Mouse (Mus musculus) ovary, postnatal 36 days (tissue): ENCODE data around the gene Palld.
A peak's percentile ranks its signal among the peaks of the same experiment; 100 is the strongest.

Experiments used
- DNase-seq: peaks from one replicate; pipeline ENCODE4 v3.0.0; 2022; ENCODE audit warnings: low spot score, mixed read lengths

Gene Palld

DNA sequence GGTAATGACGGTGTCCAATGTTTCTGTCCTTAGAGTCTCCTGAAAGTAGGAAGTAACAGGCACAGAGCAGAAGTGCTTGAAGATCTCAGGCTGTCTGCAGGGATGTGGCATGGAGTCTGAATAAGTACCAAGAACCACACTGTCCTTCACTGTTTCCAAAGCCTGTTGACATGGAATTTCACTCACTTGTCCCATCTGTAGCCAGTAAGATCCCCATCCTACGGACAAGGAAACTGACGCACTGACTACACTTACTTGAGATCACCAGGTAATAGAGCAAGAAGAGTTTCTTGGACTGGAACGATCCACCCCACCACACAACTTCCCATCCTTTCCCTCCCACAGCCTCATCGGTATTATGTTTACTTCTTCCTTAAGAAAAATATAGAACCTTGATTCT, 128.3 kb downstream of the Palld start:
- no peak for DNase-seq

DNA sequence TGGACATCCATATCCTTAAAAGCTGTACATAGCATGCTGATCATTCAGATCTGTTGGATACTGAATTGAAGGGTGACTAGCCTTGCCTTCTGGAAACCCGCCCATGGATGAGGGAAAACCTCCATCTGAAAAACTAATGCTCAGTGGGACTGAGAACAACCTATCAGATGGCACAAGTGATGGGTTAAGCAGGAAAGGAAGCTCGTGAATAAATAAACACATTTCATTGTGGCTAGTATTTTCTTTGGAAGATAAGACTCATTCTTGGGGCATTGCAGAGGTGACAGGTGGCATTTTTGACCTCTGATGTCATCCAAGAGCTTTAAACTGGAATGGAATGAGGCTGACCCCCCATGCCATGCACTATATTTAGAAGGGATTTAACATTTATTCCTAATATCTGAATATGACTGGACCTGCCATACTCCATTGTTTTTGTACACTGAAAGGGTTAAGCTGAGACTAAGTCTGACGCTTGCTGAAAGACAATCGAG, 128.8 kb downstream of the Palld start:
- no peak for DNase-seq

DNA sequence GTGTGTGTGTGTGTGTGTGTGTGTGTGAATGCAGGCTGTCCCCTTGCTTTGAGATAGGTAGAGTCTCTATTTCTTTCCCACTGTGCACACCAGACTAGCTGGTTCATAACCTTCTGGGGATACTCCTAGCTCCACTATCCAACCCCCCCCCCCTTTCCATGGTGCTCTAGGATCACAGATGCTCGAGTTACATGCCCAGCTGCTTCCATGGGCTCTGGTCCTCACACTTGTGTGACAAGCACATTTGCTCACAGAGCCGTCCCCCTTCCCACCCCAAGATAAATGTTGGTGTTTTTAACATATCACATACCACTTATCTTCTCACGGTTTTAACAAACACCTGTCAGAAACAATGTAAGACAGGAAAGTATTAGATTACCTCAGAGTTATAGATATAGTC, 131.2 kb downstream of the Palld start:
- no peak for DNase-seq

DNA sequence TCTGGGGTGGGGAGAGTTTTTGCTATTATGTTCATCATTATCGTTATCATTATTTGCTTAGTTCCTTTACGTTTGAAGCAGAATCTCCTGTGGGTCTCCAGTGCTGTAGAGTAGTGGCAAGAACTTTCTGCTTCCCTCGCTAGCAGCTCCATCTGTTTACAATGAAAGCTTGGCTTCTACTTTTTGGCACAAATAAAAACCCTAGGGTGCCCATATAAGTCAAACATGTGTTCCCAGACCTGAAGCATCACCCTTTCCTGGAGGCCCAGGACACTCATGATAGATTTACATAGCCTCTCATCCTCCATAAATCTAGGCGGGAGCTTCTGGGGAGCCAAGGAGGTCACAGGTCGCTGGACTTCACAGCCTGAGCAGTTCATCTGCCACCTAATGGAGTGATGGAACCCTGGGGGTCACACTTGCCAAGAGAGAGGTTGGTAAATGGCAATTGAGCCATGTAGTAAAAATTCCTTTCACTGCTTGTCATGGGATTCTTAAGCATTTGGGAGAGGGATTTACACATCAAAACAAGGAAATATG, 133.1 kb downstream of the Palld start:
- DNase-seq = no peak

DNA sequence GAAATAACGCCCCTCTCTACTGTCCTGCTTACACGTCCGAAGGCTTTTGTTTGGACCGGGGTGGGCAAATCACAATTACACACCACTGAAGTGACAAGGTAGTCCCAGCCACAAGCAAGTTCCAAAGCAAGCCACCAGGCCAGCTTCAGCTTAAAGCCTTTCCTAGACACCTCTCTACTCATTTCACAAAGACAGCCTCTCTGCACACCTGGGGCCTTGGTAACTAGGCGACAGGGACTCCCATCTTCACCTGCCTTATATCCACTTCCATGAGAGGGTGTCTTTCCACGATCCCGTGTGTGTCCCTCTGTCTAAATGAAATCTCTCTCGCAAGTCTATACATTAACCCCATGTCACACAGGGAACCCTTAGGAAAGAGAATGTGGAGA, 142.3 kb downstream of the Palld start:
- DNase-seq = no peak

DNA sequence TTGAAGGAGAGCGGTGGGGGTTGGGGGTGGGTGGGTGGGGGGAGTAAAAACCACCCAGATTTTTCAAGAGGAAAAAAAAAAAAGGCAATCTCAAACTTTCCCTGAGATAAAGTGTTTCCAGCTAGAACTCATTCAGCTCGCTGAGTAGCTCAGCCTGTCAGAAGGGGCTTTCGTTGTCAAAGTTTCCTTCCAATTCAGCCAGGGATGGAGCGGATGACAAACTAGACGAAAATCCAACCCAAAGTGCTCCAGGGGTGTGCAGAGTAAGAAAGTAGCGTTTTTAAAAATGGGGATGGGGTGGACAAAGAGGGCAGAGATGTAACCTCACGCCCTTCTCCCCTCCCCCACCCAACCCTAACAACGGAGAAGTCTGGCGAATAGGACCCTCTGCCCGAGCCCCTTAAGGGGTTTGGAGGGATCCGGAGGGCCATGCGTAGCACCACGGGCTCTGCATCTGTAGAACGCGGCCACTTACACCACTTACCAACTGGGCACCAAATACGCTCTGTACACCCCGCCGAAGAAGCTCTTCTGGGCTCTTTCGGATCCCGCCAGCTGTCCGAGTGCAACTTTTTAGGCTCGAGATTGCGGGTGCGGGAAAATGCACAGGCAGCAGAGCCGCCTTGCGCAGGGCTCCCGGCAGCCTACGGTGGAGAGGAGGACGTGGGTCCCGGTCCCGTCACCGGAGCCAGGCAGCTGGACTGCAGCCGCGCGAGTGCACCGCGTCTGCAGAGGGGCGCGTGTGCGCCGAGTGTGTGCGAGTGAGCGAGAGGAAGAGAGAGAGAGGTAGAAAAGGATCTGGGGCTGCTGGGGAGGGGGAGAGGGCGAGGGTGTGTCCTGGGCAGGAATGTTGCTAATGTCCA, 142.9 kb downstream of the Palld start:
- peak; percentile 43 for DNase-seq

DNA sequence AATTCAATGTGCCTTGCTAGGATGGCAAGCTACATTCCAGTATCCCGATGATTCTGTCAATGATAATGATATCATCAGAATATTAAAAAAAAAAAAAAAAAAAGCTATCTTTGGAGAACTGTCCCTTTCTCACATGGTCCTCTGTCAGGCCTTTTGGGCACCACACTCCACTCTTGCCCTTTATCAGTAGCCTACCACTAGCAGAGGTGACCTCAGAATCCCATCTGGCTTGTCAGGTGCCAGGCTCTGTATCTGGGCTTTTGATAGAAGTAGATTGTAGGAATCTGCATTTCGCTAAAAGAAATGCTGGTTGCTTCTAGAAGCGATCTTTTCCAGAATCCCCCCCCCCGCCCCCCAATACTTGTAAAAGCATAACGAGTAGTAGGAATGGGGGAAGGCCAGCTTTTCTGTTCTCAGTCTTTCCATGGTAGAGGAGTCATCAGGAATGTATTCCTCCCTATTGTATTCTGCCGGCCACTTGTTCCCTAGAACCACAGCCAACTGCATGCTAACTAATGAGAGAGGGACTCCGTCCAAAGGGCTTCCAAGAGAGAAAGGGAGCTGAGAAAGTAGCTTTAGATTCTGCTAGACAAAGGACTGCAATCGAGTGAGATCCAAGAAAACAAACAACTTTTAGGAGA, 143.7 kb downstream of the Palld start:
- DNase-seq = no peak

DNA sequence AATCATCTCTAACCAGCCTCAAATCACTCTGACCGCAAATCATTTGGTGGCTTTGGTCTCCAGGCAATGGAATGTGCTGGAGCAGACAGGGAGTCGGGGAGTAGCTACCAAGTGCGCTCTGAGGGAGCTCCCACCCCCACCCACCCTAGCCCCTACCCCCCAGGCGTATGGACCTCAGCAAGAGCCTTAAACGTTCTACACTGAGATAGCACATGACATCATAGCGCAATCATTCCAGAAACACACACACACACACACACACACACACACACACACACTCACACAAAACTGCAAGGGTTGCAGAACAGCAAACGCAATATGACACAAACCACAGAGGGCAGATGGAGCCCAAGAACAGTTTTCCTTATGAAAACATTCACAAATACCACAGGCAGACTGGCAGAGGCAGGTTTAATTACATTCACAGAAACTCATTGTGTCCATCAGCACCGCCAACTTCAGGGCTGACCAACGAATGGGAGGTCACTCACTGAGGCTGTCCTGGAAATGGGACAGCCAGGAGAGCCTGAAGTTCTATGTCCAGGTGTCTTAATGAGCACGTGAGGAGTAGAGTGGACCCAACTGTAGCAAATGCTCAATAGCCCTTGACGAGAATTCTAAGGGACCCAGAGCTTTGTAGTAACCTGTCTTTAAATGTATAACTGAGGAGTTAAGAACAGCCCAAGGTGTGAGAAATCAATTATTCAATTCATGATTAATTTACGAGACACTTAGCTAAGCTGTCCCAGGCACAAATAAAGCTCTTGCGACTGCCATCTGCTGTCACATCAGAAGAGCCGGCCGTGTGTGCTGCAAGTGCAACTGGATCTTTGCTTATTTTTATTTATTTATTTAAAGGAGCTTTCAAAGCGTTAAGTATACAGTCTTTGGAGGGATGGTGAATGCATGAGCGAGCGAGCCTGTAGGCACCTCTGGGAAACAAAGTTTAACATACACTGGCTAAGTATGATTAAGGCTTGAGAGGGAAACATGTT, 145.2 kb downstream of the Palld start:
- DNase-seq = no peak

DNA sequence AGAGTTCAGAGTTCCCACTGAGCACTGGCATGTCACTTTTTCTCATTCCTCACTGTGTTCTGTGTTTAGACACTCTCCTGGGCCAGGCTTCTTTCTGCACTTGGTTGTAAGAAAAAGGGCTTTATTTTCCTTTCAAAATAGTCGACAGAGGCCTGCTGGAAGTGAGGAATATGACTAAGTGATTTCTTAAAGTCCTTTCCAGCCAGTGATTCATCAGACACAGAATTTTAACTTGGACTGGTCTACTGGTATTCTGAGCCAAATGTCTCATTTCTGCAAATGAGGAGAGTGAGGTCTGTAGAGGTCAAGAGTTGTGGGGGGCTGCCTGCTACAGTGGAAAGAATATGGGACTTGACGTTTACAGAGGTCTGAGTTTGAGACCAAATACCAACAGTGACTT, 147.3 kb downstream of the Palld start:
- no peak for DNase-seq

DNA sequence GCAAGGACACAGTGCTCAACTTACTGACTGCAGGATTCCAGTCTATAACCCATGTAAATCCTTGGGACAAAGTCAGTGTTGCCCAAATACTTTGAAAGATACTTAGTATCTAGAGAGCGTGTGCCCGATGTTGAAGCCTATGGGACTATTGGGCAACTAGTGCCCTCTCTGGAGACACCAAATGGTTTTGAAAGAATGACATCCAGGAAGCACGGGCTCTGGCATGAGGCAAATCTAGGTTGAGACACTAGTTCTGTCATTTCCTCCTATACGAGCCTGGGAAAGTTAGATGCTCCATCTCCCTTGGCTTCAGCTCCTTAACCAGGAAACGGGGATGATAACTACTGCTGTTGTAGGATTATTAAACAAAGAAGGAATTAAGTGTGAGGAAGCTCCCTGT, 155.4 kb downstream of the Palld start:
- no peak for DNase-seq

DNA sequence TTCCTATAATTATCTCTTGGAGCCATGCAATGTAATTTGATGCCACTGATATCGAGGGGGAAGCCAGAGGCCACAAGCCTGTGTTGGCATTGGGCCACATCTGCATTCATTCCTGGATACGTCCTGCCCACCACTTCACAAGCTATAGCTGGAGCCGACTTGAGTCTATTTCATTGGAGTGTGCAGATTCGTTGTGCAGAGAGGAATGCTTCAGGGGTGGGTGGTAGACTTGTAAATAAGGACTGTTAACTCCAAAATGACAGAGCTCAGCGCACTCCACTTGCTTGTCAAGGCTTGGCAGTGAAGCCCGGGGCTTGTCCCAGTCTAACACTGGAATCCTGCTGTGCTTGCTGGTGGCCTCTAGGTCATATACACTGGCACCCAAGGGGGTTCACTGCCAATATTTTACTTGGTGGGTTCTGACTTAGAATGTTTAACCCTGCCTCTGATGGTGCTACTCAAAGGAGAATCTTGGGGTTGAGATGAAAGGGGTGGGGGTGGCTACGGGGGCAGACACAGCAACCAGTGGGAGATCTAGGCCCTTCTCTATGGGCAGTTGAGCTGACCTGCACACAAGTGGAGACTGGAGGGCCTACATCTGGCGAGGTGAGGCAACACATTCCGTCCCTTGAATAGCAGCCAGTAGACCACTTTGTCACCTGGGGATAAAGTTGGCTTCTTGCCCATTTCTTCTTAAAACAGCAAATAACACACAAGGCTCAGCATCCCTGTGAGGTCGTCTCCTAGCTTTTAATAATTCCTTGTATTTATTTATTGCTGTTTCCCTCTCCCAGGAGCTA, 157.1 kb downstream of the Palld start:
- no peak for DNase-seq

DNA sequence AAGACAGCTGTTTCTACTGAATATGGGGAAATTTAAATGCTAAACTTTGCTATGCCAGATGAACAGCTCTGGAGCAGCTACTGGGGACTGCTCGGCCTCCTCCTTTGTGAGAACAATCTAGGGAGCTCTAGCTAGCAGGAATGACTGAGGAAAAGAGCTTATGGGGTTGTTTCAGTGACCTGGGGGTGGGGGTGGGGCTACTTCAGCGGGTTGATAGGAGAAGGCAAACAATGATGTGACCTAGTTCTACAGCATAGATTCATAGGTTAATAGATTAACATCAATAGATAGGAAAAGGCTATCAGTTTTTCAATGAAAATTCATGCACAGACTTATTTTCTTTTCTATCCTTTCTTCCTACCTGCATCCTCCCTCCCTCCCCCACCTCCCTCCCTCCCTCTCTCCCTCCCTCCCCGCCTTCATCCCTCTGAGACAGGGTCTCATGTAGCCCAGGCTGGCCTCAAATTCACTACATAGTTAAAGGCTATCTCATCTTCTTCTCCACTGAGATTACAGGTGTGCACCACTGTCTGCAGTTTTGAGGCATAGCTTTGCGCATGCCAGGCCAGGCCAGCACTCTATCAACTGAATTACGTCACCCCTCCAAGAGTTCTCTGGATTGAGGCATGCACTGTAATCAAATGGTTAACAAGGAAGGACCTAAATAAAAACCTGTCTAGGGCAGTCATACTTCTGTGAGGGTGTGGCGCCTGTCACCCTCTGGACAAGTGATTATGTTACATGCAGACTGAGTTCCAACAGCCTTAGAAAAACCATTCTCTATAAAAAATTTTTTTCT, 158.5 kb downstream of the Palld start:
- DNase-seq = no peak

DNA sequence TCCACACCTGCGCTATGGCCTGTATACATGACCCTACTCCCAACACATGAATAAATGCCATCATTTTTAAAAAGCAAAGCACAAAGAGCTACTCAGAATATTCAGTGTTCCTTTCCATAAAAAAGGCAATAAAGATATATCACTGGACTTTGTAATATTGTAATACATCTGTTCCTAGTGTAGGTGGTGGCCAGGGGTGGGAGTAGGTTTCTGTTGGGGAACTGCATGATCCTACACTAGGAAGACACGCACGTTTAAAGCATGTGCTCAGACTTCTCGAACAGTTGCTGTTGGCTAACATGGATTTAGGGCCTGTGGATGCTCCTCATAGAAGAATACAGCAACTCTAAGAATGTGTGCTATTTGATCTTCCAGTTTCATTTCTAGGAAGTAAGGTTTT, 165.0 kb downstream of the Palld start:
- no peak for DNase-seq

DNA sequence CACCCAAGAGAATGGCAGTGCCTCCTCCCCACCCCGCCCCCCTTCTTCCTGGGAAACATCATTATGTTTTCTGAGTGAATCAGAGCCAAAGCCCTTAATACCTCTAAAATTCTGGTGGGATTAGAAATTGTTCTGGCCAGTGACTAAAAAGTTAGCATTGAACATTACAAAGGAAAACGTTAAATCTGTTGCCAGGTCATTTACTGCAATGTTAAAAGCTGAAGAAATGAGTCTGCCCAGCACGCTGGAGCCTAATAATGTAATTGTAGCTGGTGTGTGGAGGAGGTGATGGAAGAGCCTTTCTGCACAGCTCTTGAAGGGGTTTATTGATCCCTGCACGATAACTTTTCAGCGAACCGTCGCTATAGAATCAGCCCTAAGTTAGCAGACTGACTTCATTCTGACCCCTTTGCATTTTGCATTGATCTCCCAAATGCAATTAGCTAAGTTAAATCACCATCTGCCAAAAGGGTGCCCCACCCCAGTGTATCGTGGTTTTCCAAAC, 165.7 kb downstream of the Palld start:
- no peak for DNase-seq

DNA sequence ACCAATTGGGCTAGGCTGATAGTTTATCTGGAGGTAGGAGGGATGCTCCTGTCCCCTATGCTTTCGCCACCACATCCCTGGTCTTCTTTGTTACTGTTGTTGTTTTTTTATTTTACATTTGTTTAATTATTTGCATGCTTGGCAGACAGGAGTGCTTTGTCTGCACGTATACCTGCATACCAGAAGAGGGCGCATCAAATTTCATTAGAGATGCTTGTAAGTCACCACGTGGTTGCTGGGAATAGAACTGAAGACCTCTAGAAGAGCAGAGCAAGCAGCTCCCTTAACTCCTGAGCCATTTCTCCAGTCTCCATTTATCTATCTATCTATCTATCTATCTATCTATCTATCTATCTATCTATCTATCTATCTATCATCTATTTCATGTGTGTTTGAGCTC, 166.4 kb downstream of the Palld start:
- DNase-seq = no peak

DNA sequence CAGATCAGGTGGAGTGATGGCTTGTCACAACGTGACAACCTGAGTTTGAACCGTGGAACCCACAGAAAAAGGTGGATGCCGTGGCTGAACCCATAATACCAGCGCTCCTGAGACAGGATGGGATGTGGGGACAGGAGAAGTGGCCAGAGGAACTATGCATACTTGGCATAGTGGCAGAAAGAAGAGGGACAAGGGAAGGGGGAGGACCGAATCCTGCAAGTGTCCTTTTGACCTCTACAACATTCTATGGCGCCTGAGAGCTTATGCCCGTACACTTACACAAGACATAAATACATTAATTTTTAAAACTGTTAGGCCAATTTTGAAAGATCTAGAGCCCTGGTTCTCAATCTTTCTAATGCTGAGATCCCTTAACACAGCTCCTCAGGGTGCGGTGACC, 168.3 kb downstream of the Palld start:
- DNase-seq = no peak

DNA sequence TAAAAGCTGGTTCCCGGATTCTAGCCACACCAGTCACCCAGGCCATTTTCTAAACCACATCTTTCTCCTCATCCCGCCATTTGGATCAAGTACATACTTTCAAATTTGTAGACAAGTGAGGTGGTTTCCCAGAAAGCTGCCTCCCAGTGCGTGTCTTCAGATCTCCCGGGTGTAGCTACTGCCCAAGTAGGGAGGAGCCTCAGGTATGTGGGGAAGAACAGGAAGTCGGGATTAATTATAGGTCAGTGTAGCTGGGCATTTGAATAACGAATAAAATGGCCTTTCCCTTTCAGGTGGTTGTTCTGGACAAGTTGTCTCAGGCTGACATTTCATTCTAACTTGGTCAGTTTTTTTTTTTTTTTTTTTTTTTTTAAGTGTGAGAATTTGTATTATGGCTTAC, 170.3 kb downstream of the Palld start:
- DNase-seq = no peak

DNA sequence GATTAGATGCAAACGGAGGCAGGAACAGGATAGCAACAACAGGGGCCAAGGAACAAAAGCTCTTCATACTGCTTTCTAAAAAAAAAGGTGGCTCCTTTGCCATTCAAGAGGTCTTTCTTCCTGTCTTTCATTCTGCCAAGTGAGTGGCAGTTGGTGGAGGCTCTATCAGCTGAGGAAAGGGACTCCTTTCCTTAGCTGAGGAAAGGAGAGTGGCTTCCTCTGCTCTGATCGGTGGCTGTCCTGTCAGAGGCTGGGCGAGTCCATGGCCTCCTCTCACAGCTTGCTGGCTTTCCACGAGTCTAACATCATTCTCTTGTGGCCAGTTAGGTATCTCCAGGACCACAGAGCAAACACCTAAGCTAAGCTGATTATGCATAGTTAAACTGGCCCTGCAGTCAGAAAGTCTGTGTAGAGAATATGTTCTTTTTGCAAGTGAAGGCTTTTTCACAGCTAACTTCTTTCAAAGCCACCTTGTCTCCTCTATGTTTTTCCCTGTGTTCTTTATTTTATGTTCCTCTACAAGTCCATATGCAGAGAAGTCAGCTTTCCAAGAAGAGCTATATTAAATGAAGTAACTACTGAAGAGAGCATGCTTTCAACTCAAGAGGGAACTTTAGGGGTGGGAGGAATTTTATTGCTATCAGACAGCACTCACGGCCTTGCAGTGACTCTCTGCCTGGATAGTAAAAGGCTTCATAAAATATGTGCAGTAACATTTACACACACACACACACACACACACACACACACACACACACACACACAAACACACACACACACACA, 171.0 kb downstream of the Palld start:
- no peak for DNase-seq

DNA sequence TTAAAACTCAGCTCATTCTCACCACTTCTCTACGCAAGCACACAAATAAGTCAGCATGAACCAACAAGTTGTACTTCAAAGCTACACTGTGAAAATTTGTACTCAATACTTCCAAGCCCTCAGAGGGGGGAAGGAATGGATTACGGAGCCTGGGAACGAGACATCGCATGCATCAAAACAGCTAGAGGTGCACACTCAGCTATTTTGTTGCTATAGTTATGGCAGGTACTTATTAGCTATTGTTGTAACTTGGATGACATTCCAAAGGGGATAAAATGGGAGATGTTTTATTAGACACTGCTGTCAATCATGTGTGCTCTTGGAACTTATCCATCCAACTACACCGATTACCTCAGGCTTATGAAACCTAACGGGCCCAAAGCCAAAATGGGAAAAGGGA, 171.8 kb downstream of the Palld start:
- DNase-seq = no peak
